Mouse (Mus musculus) layer of hippocampus, adult 9-10 months (tissue): ENCODE data around the gene Dgka.

Source experiments
- DNase-seq: peaks from one replicate; pipeline ENCODE4 v3.0.0; 2022; ENCODE audit warnings: low spot score

Gene Dgka

DNA sequence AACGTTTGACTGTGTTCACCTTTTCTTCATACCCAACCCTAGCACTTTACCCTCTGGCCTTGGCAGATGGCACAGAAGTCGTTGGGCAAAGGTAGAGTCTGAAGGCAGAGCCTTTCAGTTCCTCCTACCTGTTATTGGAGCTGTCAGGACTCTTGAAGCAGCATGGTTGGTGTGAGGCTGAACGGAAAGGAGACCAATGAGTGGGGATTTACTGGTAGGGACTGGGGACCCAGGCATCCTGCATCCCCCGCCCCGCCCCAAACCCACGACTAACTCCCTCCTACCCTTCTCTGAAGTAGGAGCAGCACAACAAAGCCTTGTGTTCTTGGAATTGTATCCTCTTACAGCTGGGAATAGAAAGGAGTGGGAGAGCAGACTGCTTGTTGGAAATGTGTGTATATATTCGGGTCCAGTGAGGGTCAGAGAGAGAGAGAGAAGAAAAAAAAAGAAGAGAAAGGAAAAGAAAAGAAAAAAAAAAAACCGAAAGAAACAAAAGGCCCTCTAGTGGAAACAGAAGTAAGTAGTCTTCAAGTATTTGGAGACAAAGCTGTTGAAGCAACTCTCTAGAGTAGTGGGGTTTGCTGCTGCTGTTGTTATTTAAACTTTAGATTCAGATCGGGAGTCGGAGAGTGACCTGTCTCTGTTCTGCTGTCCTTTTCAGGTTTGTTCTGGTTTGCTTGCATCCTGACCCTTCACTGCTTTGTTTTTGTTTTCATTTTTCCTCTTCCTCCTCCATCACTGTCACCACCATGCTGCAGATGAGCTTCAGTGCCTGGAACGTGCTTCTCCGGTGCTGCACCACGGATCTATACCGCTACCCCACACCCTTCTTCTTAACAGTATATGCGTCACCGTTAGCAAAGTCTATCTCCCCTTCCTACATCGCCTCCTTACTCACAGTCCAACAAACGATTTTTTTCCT lies at the start of gene Dgka:
TSS of gene Dgka (minus strand) at position 176 of the 922 bp plus-strand sequence.
- no peak for DNase-seq

DNA sequence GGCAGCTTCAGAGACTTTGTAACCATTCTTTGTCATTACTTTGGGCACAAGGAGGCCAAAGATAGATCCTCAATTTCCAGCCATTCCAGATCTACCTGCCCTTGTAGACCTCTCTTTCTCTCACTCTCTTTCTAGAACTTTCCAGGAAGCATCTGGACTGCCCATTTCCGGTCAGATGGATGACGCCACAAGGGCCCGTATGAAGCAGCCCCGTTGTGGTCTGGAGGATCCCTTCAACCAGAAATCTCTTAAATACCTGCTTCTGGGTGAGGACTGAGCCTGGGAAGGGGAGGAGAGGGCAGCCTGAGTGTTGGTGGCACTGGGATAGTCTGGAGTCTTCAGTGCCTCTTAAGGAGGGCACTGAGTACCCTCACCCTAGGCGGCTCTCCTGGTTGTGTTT lies 49.7 kb upstream of the Dgka start:
- DNase-seq: no peak

GRCm38 (mm10) chr10:128793258-128793657 lies 48.6 kb upstream of the Dgka start:
- DNase-seq: no peak

DNA sequence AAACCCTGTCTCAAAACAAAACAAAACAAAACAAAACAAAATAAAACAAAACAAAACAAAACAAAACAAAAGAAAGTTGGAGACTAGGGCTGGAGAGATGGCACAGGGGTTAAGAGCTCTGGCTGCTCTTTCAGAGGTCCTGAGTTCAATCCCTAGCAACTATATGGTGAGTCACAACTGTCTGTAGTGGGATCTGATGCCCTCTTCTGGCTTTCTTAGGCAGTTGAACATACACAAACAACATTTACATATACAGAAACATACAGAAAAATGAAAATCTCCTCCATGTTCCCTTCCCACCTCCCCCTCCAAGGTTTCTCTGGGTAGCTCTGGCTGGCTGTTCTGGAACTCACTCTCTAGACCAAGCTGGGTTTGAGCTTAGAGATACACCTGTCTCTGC lies 47.4 kb upstream of the Dgka start:
- DNase-seq: no peak

DNA sequence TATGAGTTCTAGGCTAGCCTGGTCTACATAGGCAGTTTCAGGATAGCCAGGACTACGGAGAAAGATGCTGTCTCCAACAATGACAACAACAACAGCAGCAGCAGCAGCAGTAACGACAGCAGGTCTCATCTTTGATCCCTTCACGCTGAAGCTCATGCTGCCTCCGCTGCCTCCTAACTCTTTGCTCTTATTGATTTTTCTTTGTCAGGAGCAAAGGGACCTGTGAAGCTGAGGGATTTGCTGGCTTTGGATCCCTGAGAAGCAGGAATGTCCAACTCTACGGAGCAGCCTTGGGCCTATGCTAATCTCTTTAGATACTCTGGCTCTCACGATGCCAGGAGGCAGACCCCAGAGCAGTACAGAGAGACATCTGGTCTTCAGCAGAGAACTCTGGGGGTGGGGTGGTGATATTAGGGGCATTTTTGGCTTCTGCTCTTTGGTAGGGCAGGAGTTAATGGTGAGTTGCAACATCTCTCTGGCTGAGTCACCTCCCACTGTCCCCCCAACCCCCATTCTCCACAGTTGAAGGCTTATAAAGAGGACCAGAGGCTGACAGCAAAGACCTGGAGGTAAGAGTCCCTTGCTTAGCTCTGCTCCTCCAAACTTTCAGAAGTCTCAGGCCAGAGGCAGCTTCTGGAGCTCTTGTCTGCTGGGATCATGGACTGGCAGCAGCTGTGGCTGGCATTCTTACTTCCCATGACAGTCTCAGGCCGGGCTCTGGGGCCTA lies 45.9 kb upstream of the Dgka start, which contains the start of gene Mmp19:
TSS of gene Mmp19 (plus strand) at position 513 of the 727 bp plus-strand sequence.
- no peak for DNase-seq

DNA sequence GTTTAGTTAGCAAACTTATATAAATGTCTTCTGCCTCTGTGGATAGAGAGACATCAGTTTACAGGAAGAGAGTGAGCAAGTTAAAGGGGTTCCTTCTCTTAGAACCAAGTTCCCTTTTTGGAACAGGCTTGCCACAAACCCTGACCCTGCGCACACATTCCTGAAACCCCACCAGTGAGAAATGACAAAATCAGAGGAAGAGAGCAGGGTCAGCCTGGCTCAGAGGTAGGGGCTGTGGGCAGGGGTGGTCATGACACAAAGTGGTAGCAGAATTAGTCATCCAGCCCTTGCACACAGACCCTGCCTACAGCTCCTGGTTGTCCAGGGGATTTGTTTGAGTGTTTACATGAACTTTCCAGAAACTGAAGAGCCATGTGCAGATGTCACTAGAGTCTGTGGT lies 35.5 kb upstream of the Dgka start:
- DNase-seq: no peak

- DNase-seq: no peak
Measured at GRCm38 (mm10) chr10:128779011-128779795, 34.5 kb upstream of the Dgka start.

DNA sequence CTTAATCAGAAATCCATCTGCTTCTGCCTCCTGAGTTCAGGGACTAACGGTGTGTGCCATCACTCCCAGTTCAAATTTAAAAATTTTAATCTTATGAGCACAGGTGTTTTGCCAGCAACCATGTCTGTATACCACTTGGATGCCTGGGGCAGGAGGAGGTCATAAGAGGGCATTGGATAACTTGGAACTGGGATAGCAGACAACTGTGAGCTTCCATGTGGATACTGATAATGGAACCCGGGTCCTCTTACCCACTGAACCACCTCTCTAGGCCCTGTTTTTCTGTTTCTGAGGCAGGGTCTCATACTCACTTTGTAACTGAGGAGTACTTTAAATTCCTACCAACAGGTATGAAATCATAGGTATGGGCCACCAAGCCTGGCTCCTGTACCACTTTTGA lies 33.8 kb upstream of the Dgka start:
- DNase-seq: no peak

DNA sequence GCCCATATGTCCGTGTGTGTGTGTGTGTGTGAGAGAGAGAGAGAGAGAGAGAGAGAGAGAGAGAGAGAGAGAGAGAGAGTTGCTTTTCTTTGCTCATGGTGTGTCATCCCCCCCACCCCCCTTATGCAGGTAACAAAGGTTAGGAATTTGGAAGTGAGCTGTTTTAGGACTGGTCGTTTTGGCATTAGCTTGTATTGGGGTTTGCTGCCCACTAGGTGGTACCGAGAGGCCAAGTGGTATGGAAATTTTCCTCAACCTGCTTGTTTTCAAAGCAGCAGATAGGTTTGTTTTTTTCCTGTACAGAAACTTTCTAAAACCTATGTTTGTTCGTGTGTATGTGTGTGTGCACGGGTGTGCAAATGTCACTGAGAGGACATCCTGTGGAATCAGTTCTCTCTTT lies 29.0 kb upstream of the Dgka start:
- DNase-seq: no peak

DNA sequence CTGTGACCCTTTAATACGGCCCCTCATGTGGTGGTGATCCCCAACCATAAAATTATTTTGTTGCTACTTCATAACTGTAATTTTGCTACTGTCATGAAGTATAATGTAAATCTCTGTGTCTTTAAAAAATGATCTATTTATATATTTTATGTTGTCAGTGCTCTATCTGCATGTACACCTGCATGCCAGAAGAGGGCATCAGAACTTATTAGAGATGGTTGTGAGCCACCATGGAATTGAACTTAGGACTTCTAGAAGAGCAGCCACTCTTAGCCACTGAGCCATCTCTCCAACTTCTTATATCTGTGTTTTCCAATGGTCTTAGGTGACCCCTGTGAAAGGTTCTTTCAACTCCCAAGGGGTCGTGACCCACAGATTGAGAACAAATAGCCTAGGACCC lies 28.2 kb upstream of the Dgka start:
- DNase-seq: no peak

GRCm38 (mm10) chr10:128748252-128748864 lies 3.7 kb upstream of the Dgka start:
- DNase-seq: peak; percentile 54

DNA sequence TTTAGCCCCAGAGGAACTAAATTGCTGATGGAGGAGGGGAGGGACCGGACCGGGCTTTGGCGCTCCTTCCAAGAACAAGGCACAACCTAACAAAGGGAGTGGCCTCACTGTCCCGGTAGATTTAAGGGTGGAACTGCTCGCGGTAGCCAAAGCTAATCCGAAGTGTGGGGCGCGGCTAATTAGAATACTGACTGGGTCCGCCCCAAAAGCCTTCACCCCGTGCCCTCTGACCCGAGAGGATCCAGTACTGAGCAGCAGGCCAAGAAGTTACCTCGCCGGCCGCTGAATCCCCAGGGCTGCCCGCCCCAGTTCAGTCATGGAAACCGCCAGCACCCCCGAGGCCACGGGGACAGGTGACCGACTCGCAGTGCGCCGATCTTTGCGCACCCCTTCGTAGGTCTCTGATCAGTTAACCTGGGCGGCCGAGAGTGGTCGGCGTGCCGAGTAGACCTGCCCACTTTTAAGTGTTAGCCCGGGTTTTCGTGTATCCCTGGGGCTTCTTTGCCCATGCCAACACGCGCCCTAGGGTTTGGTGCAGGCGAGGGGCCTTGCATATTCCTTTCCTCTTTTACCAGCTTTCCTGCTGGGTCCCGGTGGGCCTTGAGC lies 3.1 kb upstream of the Dgka start, which contains the start of gene Pym1:
TSS of gene Pym1 (plus strand) at position 244 of the 606 bp plus-strand sequence.
- peak; percentile 33 for DNase-seq

DNA sequence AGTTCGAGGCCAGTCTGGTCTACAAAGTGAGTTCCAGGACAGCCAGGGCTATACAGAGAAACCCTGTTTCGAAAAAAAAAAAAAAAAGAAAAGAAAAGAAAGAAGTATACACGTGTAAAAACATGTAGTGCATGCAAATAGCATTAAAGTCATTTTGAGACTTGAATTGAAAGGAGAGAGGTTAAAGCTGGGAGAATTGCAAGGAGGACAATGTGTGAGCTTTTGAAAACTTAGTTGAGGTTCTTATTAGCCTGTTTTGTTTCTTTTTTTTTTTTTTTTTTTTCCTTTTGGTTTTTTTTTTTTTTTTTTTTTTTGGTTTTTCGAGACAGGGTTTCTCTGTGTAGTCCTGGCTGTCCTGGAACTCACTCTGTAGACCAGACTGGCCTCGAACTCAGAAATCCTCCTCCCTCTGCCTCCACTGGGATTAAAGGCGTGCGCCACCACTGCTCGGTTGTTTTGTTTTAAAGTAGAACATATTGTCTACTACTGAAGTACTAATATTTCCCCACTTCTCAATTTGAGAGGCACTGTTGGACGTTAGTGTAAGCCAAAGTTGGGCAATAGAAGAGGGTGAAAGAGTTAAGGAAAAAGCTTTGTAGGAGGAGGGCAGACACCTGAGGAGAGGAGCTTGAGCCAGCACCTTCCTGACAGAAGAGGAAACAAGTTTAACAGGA lies 2.5 kb upstream of the Dgka start:
- DNase-seq: no peak

- no peak for DNase-seq
Measured at GRCm38 (mm10) chr10:128745946-128746613, 1.4 kb upstream of the Dgka start.

DNA sequence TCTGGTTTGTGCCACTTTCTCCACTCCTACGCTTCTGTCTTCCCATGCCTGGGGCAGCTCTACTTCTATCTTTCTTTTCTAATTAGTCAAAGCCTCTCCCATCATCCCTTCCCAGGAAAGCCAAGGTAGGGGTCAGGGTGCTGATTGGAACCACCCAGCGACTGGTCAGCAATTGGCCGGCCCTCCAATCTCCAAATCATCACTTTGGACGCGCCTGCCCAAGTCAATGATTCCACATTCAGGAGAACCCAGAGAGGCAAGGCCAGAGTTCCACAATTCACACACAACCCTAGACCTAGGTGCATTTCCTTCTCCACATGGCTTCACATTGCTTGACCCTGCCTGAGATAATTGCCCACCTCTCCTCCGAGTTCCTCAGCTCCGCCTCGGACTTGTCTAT lies 444 bp downstream of the Dgka start:
- DNase-seq: no peak

DNA sequence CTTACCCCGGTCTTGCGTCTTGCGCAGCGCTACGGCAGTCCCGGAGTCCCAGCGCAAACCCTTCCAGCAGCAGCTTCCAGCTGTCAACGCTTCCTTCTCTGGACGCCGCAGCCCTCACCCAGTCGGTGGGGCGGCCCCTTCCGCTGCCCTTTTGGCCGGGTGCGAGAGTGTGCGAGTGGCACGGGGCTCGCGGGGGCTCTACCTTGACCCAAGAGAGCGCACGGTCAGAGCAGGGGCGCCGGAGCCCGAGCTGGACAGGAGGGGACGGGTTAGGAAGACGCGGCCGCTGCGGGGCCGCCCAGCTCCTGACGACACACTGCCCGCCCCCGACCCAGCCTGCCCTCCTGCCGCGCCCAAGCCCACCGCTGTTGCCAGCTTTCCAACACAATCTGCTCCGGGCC lies 864 bp downstream of the Dgka start:
- DNase-seq: no peak

DNA sequence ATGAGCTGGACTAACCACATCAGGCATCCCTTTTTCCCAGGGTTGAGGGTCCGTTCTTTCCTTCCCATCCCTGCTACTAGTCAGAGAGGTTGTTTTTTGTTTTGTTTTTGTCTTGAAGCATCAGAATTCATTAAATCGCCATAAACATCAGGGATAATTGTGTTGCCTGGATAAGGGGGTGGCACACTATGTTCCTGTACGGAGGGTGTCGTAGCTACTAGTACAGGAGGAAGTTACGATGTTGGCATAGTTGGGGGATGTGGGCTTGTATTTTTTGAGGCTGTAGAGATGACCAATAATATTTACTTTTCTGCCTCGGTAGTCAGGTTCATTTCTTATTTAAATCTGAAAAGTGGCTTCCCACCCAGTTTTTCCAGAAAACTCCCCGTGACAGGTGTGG lies 1.4 kb downstream of the Dgka start:
- no peak for DNase-seq

- no peak for DNase-seq
Measured at GRCm38 (mm10) chr10:128742616-128743015, 2.0 kb downstream of the Dgka start.

- DNase-seq: no peak
Measured at GRCm38 (mm10) chr10:128740296-128740695, 4.4 kb downstream of the Dgka start.

DNA sequence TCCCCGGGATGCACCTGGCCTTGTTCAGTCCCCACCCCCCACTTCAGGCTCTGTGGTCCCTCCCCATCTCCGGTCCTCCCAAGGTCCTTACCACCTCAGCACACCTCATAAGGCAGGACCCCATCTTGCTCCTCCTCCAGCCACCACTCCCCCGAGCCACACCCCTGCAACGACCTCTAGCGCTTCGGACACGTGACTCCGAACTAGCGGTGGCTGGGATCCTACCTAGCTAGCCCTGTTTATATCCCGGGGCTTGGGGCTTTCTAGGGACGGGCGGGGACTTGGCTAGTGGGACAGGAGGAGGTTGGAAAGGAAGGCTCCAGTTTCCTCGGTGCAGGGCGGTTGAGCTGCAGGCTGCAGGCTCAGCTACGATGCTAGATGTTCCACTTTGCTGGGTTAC lies 7.2 kb downstream of the Dgka start:
- no peak for DNase-seq
